Mouse (Mus musculus): ENCODE data around the gene Itpr2. TPM values are rescaled to one million over a fixed set of nuclear protein-coding genes. Genes with fewer than 3 reads are reported as not detected.

Gene Itpr2
- polyA plus RNA-seq, 1 experiment from 2014 or later, result 12.2 TPM

DNA sequence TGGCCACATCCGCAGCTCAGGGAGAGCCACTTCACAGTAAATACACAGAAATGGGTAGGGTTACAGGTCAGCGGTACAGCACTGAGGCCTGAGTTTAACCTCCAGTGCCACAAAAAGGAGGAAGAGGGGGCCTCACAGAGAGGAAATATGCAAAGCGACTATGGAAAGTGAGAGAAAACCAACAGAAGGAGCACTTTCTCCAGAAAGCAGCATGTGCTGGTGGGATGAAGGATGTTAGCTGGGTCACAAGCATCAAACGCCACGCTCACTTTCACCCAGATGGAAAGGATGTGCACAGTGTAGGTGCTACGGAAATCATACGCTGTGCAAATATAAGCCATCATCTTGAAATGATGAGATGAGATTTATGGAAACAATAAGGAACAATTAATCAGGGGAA, 28.3 kb upstream of the Itpr2 start:
- Histone ChIP-seq H3K4me2 (no peak overlapping the region), H3K27ac (no peak overlapping the region), H3K36me3 (no peaks in the 10 kb centered on the region), H3K9ac (no peak overlapping the region), H3K9me3 (no peaks in the 10 kb centered on the region), H3K4me3 (replicated peaks) (no peak overlapping the region), H3K4me1 (peaks cover 3% of the 10 kb centered on the region; the same call in 1 of the 2 replicates), H3K27me3 (replicated peaks) (no peaks in the 10 kb centered on the region)
- ATAC-seq (ENCODE audit: insufficient read depth, low FRiP score, low read depth), result no peak; the same call in 1 of the 2 replicates
- WGBS, result 35% methylated on average over 7 of the region's 7 CpGs

DNA sequence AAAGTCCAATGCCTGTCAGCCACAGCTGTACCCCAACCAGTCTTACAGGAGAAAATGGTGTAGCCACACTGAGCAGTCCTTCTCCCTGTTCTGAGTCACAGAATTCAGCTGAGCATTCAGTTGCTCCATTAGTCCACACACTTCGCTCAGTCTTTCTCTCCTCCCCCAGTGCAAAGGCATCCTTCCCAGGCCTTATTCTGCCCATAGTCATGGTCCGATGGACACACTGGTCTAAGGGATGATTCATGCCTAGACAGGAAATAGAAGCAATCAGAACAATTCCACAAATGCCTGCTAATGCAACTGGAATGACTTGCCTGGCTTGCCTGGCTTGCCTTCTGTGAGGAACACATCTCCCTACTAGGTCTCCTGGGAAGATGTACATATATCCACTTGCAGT, 25.5 kb upstream of the Itpr2 start:
- ATAC-seq (ENCODE audit: insufficient read depth, low FRiP score, low read depth), result no peak
- no peak overlapping the region for H3K27ac ChIP-seq
- H3K9ac ChIP-seq, result no peak overlapping the region
- H3K27me3 ChIP-seq (replicated peaks), result no peaks in the 10 kb centered on the region
- H3K9me3 ChIP-seq, result no peaks in the 10 kb centered on the region
- no peak overlapping the region for H3K4me2 ChIP-seq
- H3K4me1 ChIP-seq, result peaks cover 3% of the 10 kb centered on the region; the same call in 1 of the 2 replicates
- H3K36me3 ChIP-seq, result no peaks in the 10 kb centered on the region
- 86% methylated on average over 2 of the region's 2 CpGs for WGBS
- H3K4me3 ChIP-seq (replicated peaks), result no peak overlapping the region

DNA sequence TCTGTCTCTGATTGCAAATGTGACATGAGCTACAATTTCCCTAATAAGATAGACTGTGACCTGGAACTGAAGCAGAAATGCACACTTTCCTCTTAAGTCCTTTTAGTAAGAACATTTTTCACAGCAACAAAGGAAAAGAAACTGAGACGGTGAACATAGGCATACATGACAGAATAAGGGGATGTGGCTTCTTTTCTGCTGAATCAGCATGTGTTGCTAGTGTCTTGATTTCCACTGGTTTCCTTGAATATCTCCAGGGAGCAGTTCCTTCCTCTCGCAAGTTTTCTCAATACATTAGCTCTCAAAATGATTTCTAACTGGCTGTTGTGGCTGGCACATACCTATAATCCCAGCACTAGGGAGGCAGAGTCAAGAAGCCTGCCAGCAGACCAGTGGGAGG, 23.5 kb upstream of the Itpr2 start:
- H3K4me1 ChIP-seq, result peaks cover 3% of the 10 kb centered on the region; the same call in 1 of the 2 replicates
- no peak overlapping the region for H3K4me2 ChIP-seq
- WGBS, result 78% methylated on average over 2 of the region's 2 CpGs
- H3K9me3 ChIP-seq, result no peaks in the 10 kb centered on the region
- H3K36me3 ChIP-seq, result no peaks in the 10 kb centered on the region
- H3K4me3 ChIP-seq (replicated peaks), result no peak overlapping the region
- no peak for ATAC-seq (ENCODE audit: insufficient read depth, low FRiP score, low read depth)
- H3K9ac ChIP-seq, result no peak overlapping the region
- H3K27ac ChIP-seq, result no peak overlapping the region
- no peaks in the 10 kb centered on the region for H3K27me3 ChIP-seq (replicated peaks)

DNA sequence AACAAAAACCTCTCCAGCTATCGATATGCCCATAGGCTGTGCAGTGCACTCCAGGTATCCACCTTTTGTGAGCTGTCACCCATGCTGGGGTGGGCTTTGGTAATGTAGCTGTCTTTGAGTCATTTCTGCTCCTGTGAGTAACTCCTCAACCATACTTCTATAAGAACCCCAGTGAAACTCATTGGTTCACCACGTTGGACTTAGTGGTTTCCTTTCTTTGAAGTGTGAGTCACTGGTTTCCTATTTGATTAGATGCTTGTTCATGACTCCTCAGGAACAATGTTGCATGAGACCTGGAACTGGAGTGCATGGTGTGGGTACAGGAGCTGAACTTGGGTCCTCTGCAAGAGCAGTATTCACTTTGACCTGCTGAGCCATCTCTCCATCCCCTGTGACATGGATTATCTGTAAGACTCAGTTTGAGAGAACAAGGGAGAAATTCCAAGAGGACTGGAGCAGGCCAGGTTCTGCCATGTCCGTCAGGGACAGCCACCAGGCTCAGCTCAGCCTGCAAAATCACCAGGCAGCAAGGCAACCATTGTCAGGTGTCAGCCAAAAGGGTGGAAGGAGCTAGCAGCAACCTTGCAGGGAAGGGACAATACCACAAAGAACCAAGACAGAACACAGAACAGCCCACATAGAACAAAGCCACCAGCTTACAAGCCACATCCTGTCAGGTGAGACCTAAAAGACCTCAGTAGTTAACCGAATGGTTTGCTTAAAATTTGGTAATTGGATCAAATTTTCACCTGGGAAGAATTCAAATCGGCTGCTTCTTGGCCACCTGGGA, 19.6 kb upstream of the Itpr2 start:
- WGBS, result 76% methylated on average over 5 of the region's 5 CpGs

DNA sequence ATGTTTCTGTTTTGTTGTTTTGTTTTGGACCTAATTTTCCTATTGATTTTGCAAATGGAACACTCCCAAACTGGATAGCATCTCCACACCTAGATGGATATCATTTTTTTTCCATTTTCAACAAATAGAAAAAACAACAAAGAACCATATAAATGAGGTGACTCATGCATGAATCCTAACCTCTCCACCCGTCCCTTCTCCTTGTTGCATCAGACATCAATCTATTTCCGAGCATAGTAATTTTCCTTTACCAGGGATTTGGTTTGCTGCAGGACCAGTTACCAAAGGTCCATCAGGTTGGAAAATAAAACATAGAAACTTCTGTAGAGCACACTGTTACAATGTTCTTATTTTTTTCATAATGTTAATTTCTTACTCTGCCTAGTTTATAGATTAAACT, 17.0 kb upstream of the Itpr2 start:
- Histone ChIP-seq H3K9me3 (no peaks in the 10 kb centered on the region), H3K4me2 (no peak overlapping the region), H3K36me3 (no peaks in the 10 kb centered on the region), H3K4me3 (replicated peaks) (no peak overlapping the region), H3K9ac (no peak overlapping the region), H3K27ac (no peak overlapping the region), H3K27me3 (replicated peaks) (no peaks in the 10 kb centered on the region), H3K4me1 (no peaks in the 10 kb centered on the region)
- no peak for ATAC-seq (ENCODE audit: insufficient read depth, low FRiP score, low read depth)
- 65% methylated on average over 2 of the region's 2 CpGs for WGBS

More for the DNA sequence above, 19.6 kb upstream of the Itpr2 start:
- no peak for ATAC-seq (ENCODE audit: insufficient read depth, low FRiP score, low read depth)
- H3K4me2 ChIP-seq, result no peak overlapping the region
- H3K9me3 ChIP-seq, result no peaks in the 10 kb centered on the region
- H3K36me3 ChIP-seq, result no peaks in the 10 kb centered on the region
- H3K4me3 ChIP-seq (replicated peaks), result no peak overlapping the region
- no peak overlapping the region for H3K9ac ChIP-seq
- no peaks in the 10 kb centered on the region for H3K27me3 ChIP-seq (replicated peaks)
- H3K4me1 ChIP-seq, result no peaks in the 10 kb centered on the region
- no peak overlapping the region for H3K27ac ChIP-seq

DNA sequence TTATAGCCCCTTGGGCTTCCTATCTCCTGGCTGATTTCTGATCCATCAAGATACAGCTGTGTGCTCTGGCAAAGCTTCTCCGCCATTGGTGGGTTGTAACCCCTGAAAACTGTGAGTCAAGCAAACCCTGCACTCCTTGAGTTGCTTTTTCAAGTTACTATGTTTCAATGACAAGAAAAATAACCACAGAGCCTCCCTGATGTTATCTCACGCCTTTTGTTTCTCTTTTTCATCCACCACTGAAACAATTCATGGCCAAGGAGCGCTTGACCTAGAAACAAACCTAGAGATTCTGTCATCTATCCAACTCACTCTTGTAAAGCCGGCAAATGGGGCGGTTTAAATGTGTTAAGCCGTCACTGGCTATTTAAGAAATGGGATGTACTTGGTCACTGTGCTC, 13.9 kb upstream of the Itpr2 start:
- Histone ChIP-seq H3K4me3 (replicated peaks) (no peak overlapping the region), H3K4me1 (no peaks in the 10 kb centered on the region), H3K36me3 (no peaks in the 10 kb centered on the region), H3K27me3 (replicated peaks) (no peaks in the 10 kb centered on the region), H3K27ac (no peak overlapping the region), H3K9ac (no peak overlapping the region), H3K9me3 (no peaks in the 10 kb centered on the region), H3K4me2 (no peak overlapping the region)
- WGBS, result 68% methylated on average over 6 of the region's 6 CpGs
- ATAC-seq (ENCODE audit: insufficient read depth, low FRiP score, low read depth), result no peak

DNA sequence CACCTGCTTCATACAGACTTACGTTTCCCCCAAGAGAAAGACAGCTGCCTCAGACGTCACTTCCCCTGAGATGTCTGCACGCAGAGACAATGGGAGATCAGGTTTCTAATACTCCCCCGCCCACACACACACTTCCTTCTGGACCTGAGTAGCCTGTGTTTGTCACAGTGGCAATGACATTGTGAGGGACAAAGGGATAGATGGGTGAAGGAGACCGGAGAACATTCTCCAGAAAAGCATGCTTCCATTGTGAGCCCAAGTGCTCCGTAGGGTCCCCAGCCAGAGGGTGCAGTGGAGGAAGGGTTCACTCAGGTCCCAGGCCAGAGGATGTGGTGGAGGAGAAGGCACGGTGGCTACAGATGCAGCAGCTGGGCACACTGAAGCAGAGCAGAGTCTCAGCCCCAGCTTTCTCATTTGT, 12.5 kb upstream of the Itpr2 start:
- 47% methylated on average over 7 of the region's 7 CpGs for WGBS
- H3K9ac ChIP-seq, result no peak overlapping the region
- H3K27me3 ChIP-seq (replicated peaks), result no peaks in the 10 kb centered on the region
- H3K4me3 ChIP-seq (replicated peaks), result no peak overlapping the region
- ATAC-seq (ENCODE audit: insufficient read depth, low FRiP score, low read depth), result no peak
- H3K27ac ChIP-seq, result no peak overlapping the region
- H3K4me1 ChIP-seq, result no peaks in the 10 kb centered on the region
- no peaks in the 10 kb centered on the region for H3K9me3 ChIP-seq
- no peak overlapping the region for H3K4me2 ChIP-seq
- H3K36me3 ChIP-seq, result no peaks in the 10 kb centered on the region

DNA sequence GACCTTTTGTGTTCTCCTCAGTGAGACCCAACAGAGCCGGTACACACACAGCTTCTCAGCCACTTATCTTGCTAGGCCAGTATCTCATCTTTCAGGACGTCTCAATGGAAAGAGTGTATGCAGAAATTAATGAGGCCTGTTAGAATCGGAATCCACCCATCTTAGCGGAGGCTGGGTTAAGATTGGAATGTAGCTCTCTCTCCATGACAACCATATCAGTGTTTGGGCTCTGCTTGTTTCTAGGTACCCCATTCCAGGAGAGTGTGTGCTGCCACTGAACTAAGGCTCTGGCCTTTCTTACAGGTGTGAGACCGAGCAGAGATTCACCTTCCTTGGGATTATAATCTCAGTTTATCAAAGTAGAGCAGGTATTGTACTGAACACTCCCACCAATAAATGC, 11.9 kb upstream of the Itpr2 start:
- Histone ChIP-seq H3K4me1 (no peaks in the 10 kb centered on the region), H3K27me3 (replicated peaks) (no peaks in the 10 kb centered on the region), H3K4me2 (no peak overlapping the region), H3K27ac (no peak overlapping the region), H3K36me3 (no peaks in the 10 kb centered on the region), H3K9ac (no peak overlapping the region), H3K4me3 (replicated peaks) (no peak overlapping the region), H3K9me3 (no peaks in the 10 kb centered on the region)
- WGBS, result 27% methylated on average over 5 of the region's 5 CpGs
- no peak for ATAC-seq (ENCODE audit: insufficient read depth, low FRiP score, low read depth)

DNA sequence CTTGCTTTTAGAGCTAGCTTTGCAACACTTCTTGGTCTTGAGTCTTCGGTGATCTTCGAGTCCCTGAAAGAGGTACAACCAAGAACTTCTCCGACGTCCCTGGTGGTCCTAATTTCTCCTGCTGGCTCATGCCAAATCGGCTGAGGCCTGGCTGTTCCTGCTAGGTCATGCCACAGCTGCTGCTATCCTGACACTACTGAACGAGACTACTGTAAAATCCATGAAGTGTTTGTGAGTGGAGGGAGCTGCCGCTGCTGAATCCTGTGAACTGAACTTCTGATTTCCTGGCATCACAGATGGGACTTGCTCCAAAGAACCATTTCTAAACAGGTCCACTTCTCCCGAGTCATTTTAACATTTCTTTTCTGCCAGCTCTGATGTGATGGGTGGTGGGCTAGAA, 11.4 kb upstream of the Itpr2 start:
- H3K4me3 ChIP-seq (replicated peaks), result no peak overlapping the region
- no peak for ATAC-seq (ENCODE audit: insufficient read depth, low FRiP score, low read depth)
- no peak overlapping the region for H3K4me2 ChIP-seq
- no peak overlapping the region for H3K9ac ChIP-seq
- no peak overlapping the region for H3K27ac ChIP-seq
- no peaks in the 10 kb centered on the region for H3K36me3 ChIP-seq
- no peaks in the 10 kb centered on the region for H3K27me3 ChIP-seq (replicated peaks)
- H3K4me1 ChIP-seq, result no peaks in the 10 kb centered on the region
- H3K9me3 ChIP-seq, result no peaks in the 10 kb centered on the region
- WGBS, result 65% methylated on average over 8 of the region's 8 CpGs

DNA sequence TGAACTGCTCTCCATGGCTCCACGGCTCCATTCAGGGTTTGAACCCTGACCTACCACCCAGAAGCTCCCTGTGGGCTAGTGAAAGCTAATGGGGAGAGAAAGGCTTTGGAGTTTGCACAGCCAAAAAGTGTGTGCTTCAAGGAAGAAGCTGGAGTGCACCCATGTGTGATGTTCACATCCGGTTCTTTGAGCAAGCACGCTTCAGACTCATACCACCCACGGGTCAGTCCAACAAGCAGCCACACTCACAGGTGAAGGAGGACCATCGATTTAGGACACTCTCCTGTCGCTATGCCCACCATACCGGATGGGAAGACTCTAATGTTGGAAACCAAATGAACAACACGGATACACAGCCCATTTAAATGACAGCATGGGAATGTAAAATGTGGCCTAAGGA, 9.5 kb upstream of the Itpr2 start:
- no peak overlapping the region for H3K4me3 ChIP-seq (replicated peaks)
- H3K9me3 ChIP-seq, result no peaks in the 10 kb centered on the region
- no peak for ATAC-seq (ENCODE audit: insufficient read depth, low FRiP score, low read depth)

DNA sequence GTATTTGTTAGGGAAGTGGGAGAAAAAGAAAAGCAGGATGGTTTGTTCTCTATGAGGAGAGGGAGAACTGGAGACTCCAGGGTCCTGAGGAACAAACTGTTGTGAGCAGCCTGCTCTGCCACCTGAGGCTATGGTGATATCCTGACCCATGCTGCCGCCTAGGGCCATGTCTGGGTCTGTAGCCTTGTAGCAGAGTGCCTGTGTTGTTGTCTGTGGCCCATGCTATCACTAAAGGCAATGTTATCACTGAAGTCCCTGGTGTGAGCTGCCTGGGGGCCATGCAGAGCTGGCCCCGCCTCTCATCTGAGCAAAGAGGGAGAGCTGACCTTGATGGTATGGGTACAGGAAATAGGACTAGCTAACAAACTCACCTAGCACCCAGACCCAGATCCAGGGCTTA, 7.9 kb upstream of the Itpr2 start:
- Histone ChIP-seq H3K4me1 (no peaks in the 10 kb centered on the region), H3K4me2 (no peak overlapping the region), H3K27me3 (replicated peaks) (no peaks in the 10 kb centered on the region), H3K36me3 (no peaks in the 10 kb centered on the region), H3K9me3 (no peaks in the 10 kb centered on the region), H3K27ac (no peak overlapping the region), H3K4me3 (replicated peaks) (no peak overlapping the region), H3K9ac (no peak overlapping the region)
- peak; percentile 39; the same call in 1 of the 2 replicates for ATAC-seq (ENCODE audit: insufficient read depth, low FRiP score, low read depth)
- whole genome bisulfite sequencing, result 61% methylated on average over 2 of the region's 2 CpGs

More for the DNA sequence above, 9.5 kb upstream of the Itpr2 start:
- Histone ChIP-seq H3K27ac (no peak overlapping the region), H3K36me3 (no peaks in the 10 kb centered on the region), H3K4me2 (no peak overlapping the region), H3K9ac (no peak overlapping the region), H3K4me1 (no peaks in the 10 kb centered on the region), H3K27me3 (replicated peaks) (no peaks in the 10 kb centered on the region)
- WGBS, result 86% methylated on average over 8 of the region's 8 CpGs

DNA sequence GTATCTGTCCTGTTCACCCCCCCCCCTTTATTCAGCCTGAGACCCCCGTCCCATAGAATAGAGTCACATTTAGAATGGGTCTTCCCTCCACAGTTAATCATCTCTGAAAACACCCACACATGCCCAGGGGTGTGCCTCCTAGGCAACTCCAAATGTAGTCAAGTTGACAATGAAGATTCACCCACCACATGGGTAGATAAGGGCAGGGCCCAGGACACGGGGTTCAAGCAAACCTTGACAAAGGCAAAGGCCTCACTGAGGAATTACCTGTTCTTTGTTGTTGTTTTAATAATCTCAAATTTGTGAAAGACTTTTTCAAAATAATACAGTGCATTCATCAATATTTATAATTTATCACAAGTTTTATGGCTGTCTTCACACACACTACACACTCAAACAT, 2.4 kb upstream of the Itpr2 start:
- Histone ChIP-seq H3K9ac (no peak overlapping the region), H3K27me3 (replicated peaks) (no peaks in the 10 kb centered on the region), H3K4me3 (replicated peaks) (no peak overlapping the region), H3K36me3 (no peaks in the 10 kb centered on the region), H3K9me3 (no peaks in the 10 kb centered on the region), H3K27ac (no peak overlapping the region), H3K4me2 (no peak overlapping the region), H3K4me1 (0 out of 2 replicates have a peak, but pooled peaks cover 9% of the 10 kb centered on the region)
- no peak for ATAC-seq (ENCODE audit: insufficient read depth, low FRiP score, low read depth)
- WGBS, result 84% methylated on average over 2 of the region's 2 CpGs
